Mouse (Mus musculus) C2C12 (cell line): ENCODE data around the gene Galns.

ENCODE experiments used
- CEBPB ChIP-seq: IDR thresholded peaks from one replicate; pipeline ENCODE4 v1.6.1; 2011; ENCODE audit warnings: low read depth, mild to moderate bottlenecking, control low read depth, moderate library complexity
- CTCF ChIP-seq: IDR thresholded peaks from one replicate; pipeline ENCODE4 v1.5.1; 2011; ENCODE audit not compliant: control insufficient read depth, insufficient read depth, insufficient read length
- FOSL1 ChIP-seq: IDR thresholded peaks from one replicate; pipeline ENCODE4 v1.8.0; 2011; ENCODE audit warnings: mild to moderate bottlenecking, low read length; ENCODE audit not compliant: poor library complexity, insufficient read depth, severe bottlenecking
- MYOG ChIP-seq: IDR thresholded peaks from one replicate; pipeline ENCODE4 v1.6.1; 2011; ENCODE audit not compliant: control insufficient read depth, insufficient read length; ENCODE audit errors: extremely low read depth
- USF1 ChIP-seq: IDR thresholded peaks from one replicate; pipeline ENCODE4 v1.6.1; 2011; ENCODE audit warnings: low read depth, mild to moderate bottlenecking, control low read depth, moderate library complexity

- no peak for TF ChIP-seq CTCF
- no peak for TF ChIP-seq FOSL1
- TF ChIP-seq MYOG, result no peak
- no peak for TF ChIP-seq CEBPB
- TF ChIP-seq USF1, result no peak
Observed at GRCm38 (mm10) chr8:122531312-122531711, 80.0 kb downstream of the Galns start.
